Mouse (Mus musculus): ENCODE data around the gene Kdm2a.

DNA sequence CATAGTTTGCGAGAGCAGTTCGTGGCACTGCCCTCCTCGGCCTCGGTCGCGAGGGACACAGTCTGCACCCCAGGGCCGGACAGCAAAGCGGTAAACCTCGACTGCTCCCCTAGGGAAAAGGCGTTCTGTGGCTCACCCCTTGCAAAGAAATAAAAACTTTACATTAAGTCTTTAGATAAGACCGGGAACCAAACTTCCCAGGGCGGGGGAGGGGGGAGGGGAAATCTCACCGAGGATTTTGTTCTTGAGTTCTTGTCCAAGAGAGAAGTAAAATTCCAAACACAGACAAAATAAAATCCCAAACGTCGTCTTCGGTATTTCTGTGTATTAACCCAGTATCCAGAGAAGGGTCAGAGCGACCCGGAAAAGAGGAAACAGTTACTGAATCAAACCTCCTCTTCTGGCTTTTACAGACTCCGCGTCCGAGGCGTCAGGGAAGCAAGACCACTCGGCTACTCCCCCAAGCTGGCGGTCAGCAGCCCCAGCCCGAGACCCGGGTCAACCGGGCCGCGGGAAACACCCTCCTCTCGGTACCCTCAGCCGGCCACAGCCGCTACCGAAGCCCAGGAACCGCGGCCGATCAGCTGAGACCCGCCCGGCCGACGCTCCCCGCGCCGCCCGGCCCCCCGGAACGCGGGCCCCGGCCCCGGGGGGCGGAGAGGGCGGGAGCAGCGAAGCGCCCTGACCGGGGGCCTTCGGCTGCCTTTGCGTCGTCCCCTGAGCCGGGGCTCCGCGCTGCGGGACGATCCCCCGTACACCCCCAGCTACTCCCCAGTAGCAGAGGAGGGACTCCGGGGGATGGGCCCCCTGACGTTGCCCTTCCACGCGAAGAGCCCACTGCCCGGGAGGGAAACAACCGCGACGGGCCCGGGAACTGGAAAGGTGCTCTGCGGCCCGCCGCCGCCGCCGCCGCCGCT, 1.7 kb downstream of the Kdm2a start:
- no peak for TF ChIP-seq GATA1 (IDR thresholded peaks at IDR 0.05; ENCODE audit: borderline replicate concordance, low read length)
- no peak for TF ChIP-seq FLI1 (IDR thresholded peaks at IDR 0.05; ENCODE audit: low read length)

Measured in megakaryocyte, embryonic 14.5 days (primary cell).